Mouse (Mus musculus) midbrain, embryonic 10.5 days (tissue): ENCODE measurements around the gene Traf3ip1. TPM values are rescaled to one million over a fixed set of nuclear protein-coding genes. Genes with fewer than 3 reads are reported as not detected.

Source experiments
- DNase-seq: peaks from one replicate; pipeline ENCODE4 v3.0.0-alpha.2; 2017; ENCODE audit warnings: low spot score
- H3K27ac ChIP-seq: fragments of 300-500 bp; sonication (generic); replicated peaks from 2 replicates; pipeline ENCODE4 v1.5.1; 2016; ENCODE audit warnings: mild to moderate bottlenecking
- H3K27me3 ChIP-seq: fragments of 300-500 bp; sonication (generic); 2 replicates; pipeline ENCODE4 v1.6.1; 2016; ENCODE audit warnings: low read depth, mild to moderate bottlenecking; ENCODE audit not compliant: poor library complexity, severe bottlenecking
- H3K36me3 ChIP-seq: fragments of 300-500 bp; sonication (generic); 2 replicates; pipeline ENCODE4 v1.6.1; 2016; ENCODE audit warnings: mild to moderate bottlenecking, moderate library complexity
- H3K4me1 ChIP-seq: fragments of 300-500 bp; sonication (generic); 2 replicates; pipeline ENCODE4 v1.6.1; 2016
- H3K4me3 ChIP-seq: fragments of 300-500 bp; sonication (generic); 2 replicates; pipeline ENCODE4 v1.5.1; 2016; ENCODE audit warnings: mild to moderate bottlenecking, moderate library complexity
- H3K9me3 ChIP-seq: fragments of 300-500 bp; sonication (generic); replicated peaks from 2 replicates; pipeline ENCODE4 v1.6.1; 2016; ENCODE audit warnings: mild to moderate bottlenecking
- WGBS: fragments of 180-500 bp; shearing (Covaris S2); methylation state at CpG from one replicate; pipeline ENCODE4 v1.1.7; 2016; 5-methylcytosine and 5-hydroxymethylcytosine counted together
- polyA plus RNA-seq: library from polyadenylated mRNA; unstranded; fragments of >200 nt; fragmentation: Nextera tagmentation; extraction: Ambion mirVana; gene quantifications from 2 replicates; pipeline ENCODE4 v1.2.1, GENCODE M21; 2016

The Traf3ip1 gene
- polyA plus RNA-seq = 10.5 and 12.9 TPM in 2 replicates

- peaks cover 13% of the 10 kb centered on the region for H3K27me3 ChIP-seq
- H3K36me3 ChIP-seq = peaks cover 10% of the 10 kb centered on the region
- H3K9me3 ChIP-seq = no peaks in the 10 kb centered on the region
- WGBS = under 1% methylated on average over 79 of the region's 79 CpGs
- peaks cover 22% of the 10 kb centered on the region for H3K4me1 ChIP-seq
- peak; percentile 93 for DNase-seq
- H3K4me3 ChIP-seq = peak within 1 kb of the TSS; percentile 86
- H3K27ac ChIP-seq = peak within 1 kb of the TSS; percentile 85
These were observed at the start of gene Traf3ip1 for GRCm38 (mm10) chr1:91494457-91495140. Gene Traf3ip1, plus strand, starts transcription at chr1:91494647.

DNA sequence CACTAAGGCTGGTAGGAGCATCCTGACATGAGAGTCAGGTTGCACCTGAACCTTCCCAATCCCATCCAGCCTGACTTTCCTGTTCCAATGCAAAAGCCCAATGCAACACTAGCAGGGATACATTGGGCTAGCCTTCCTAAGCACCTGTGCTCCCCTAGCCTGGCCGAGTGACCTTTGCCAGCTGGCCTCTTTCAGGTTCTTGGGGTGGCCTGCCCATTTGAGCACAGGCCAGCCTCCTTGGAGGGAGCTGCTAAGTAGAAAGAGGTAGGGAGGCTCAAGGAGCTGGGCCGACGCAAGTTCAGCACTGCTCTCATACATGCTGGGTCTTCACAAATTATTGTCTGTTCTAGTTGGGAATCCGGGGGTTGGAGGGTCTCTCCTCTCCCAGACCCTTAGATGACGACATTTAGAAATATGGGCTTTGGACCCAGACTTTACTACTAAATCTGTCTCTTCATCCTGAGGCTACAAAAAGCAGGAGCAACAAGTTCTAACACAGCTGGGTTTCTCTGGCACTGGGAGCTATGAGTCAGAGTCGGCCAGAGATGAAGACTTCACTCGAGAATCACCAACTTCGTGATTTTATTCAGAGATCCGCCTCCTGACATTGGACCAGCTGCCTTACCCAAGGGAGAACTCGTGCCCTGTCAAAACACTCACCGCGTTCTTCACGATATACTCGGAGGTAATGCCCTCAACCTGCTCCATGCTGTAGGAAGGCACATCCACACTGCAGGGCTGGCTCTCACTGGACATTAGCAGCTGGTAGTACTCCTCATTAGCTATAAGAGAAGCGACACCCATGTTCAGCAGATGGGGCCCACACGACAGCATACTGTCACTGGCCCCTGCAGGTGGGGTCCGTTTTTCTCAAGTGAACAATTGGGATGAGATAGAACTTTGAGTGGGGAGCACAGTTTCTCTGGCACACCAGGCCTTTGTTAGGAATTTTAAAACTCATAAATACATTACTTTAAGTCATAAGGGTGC is 49.3 kb upstream of the Traf3ip1 start:
- no peaks in the 10 kb centered on the region for H3K27me3 ChIP-seq
- H3K4me3 ChIP-seq = no peak overlapping the region
- no peak overlapping the region for H3K27ac ChIP-seq
- peaks cover 11% of the 10 kb centered on the region for H3K4me1 ChIP-seq
- no peak for DNase-seq
- 94% methylated on average over 17 of the region's 17 CpGs for WGBS
- peaks cover 10% of the 10 kb centered on the region for H3K9me3 ChIP-seq
- peaks cover 32% of the 10 kb centered on the region for H3K36me3 ChIP-seq

GRCm38 (mm10) chr1:91446060-91446459 is 48.4 kb upstream of the Traf3ip1 start:
- peaks cover 32% of the 10 kb centered on the region for H3K36me3 ChIP-seq
- DNase-seq = no peak
- peaks cover 10% of the 10 kb centered on the region for H3K9me3 ChIP-seq
- no peak overlapping the region for H3K4me3 ChIP-seq
- peaks cover 11% of the 10 kb centered on the region for H3K4me1 ChIP-seq
- WGBS = 88% methylated on average over 8 of the region's 8 CpGs
- no peak overlapping the region for H3K27ac ChIP-seq
- H3K27me3 ChIP-seq = no peaks in the 10 kb centered on the region

DNA sequence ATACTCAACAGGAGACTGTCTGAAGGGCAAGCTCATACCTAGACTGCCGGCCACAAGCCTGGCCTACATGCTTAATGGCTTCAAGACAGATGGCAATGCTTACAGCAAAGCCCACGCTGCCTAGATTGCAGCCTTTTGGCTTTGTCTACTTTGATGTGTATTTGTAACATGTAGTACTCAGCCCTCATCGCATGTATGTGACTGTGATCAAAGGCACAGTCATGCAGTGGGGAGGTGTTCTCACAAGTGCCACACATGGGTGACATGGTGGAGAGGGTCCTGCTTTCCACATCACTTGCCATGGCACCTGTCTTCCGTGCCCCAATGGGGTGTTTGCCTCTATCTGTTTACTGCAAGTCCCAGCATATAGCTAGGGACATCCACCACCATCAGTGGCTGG is 47.9 kb upstream of the Traf3ip1 start:
- DNase-seq = no peak
- no peaks in the 10 kb centered on the region for H3K27me3 ChIP-seq
- WGBS = 94% methylated on average over 4 of the region's 4 CpGs

GRCm38 (mm10) chr1:91448688-91449087 is 45.8 kb upstream of the Traf3ip1 start:
- WGBS = 94% methylated on average over 10 of the region's 10 CpGs
- H3K27me3 ChIP-seq = no peaks in the 10 kb centered on the region

More for the DNA sequence above, 47.9 kb upstream of the Traf3ip1 start:
- H3K9me3 ChIP-seq = peaks cover 10% of the 10 kb centered on the region
- peaks cover 11% of the 10 kb centered on the region for H3K4me1 ChIP-seq
- H3K27ac ChIP-seq = no peak overlapping the region
- peaks cover 32% of the 10 kb centered on the region for H3K36me3 ChIP-seq
- H3K4me3 ChIP-seq = no peak overlapping the region

GRCm38 (mm10) chr1:91450851-91451250 is 43.6 kb upstream of the Traf3ip1 start:
- Histone ChIP-seq H3K4me1 (peaks cover 29% of the 10 kb centered on the region), H3K27me3 (0 out of 2 replicates have a peak, but pooled peaks cover 7% of the 10 kb centered on the region), H3K36me3 (peaks cover 32% of the 10 kb centered on the region), H3K27ac (no peak overlapping the region), H3K9me3 (peaks cover 10% of the 10 kb centered on the region), H3K4me3 (no peak overlapping the region)
- WGBS = 94% methylated on average over 5 of the region's 5 CpGs
- no peak for DNase-seq

More at GRCm38 (mm10) chr1:91448688-91449087, 45.8 kb upstream of the Traf3ip1 start:
- Histone ChIP-seq H3K27ac (no peak overlapping the region), H3K4me1 (peaks cover 8% of the 10 kb centered on the region), H3K36me3 (peaks cover 32% of the 10 kb centered on the region), H3K9me3 (peaks cover 10% of the 10 kb centered on the region), H3K4me3 (no peak overlapping the region)
- no peak for DNase-seq

GRCm38 (mm10) chr1:91451547-91452084 is 42.8 kb upstream of the Traf3ip1 start:
- Histone ChIP-seq H3K36me3 (peaks cover 31% of the 10 kb centered on the region), H3K9me3 (peaks cover 10% of the 10 kb centered on the region), H3K4me1 (peaks cover 37% of the 10 kb centered on the region), H3K27ac (peak overlapping the region; percentile 49), H3K4me3 (no peak overlapping the region), H3K27me3 (0 out of 2 replicates have a peak, but pooled peaks cover 7% of the 10 kb centered on the region)
- 77% methylated on average over 5 of the region's 5 CpGs for WGBS
- no peak for DNase-seq

DNA sequence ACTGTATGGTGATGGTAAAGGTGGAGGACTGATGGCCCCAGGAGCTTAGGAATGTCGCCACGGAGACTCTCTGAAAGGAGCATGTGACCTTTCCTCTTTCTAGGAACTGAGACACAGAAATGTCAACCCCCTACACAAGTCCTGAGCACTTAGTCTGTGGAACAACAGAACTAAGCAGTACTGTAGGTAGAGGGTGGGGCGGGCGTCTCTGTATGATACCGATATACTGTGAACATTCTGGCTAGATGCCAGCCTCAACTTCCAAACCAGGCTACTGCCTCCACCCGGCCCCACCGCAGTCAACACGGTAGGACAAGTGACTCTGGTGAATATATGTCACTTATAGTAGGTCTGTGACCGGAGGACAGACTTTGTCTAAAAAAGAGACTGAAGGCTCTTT is 40.5 kb upstream of the Traf3ip1 start:
- Histone ChIP-seq H3K27ac (no peak overlapping the region), H3K4me1 (peaks cover 60% of the 10 kb centered on the region), H3K4me3 (no peak overlapping the region), H3K27me3 (peaks cover 23% of the 10 kb centered on the region), H3K36me3 (peaks cover 8% of the 10 kb centered on the region), H3K9me3 (no peaks in the 10 kb centered on the region)
- DNase-seq = no peak
- 90% methylated on average over 9 of the region's 9 CpGs for WGBS

DNA sequence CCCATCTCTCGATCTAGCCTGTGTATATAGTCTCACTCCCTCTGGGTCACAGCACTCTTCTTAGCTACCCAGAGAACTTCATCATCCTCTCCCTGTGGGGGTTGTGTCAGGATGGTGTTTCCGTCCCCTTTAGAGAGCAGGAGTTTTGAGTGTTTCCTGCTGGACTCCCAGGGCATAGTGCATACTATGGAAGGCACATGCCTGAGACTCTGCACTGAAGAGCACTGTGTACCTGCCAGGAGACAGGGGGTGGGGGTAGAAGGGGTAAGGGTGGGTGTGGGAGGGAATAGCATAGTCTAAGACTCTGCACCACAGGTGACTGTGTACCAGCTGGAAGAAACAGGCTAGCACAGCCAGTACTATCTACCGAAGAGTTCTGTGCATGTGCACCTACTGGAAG is 40.1 kb upstream of the Traf3ip1 start:
- H3K27ac ChIP-seq = peak overlapping the region; percentile 81; the same call in 1 of the 2 replicates
- H3K9me3 ChIP-seq = no peaks in the 10 kb centered on the region
- WGBS = 93% methylated on average over 3 of the region's 3 CpGs
- peaks cover 4% of the 10 kb centered on the region for H3K36me3 ChIP-seq
- no peak overlapping the region for H3K4me3 ChIP-seq
- DNase-seq = no peak
- H3K4me1 ChIP-seq = peaks cover 62% of the 10 kb centered on the region
- H3K27me3 ChIP-seq = peaks cover 23% of the 10 kb centered on the region

- H3K4me1 ChIP-seq = peaks cover 67% of the 10 kb centered on the region
- no peaks in the 10 kb centered on the region for H3K36me3 ChIP-seq
- no peaks in the 10 kb centered on the region for H3K9me3 ChIP-seq
- DNase-seq = no peak
- peak overlapping the region; percentile 81 for H3K27ac ChIP-seq
- WGBS = 92% methylated on average over 3 of the region's 3 CpGs
- H3K4me3 ChIP-seq = no peak overlapping the region
- peaks cover 23% of the 10 kb centered on the region for H3K27me3 ChIP-seq
These were observed 39.5 kb upstream of the Traf3ip1 start for GRCm38 (mm10) chr1:91454927-91455326.

DNA sequence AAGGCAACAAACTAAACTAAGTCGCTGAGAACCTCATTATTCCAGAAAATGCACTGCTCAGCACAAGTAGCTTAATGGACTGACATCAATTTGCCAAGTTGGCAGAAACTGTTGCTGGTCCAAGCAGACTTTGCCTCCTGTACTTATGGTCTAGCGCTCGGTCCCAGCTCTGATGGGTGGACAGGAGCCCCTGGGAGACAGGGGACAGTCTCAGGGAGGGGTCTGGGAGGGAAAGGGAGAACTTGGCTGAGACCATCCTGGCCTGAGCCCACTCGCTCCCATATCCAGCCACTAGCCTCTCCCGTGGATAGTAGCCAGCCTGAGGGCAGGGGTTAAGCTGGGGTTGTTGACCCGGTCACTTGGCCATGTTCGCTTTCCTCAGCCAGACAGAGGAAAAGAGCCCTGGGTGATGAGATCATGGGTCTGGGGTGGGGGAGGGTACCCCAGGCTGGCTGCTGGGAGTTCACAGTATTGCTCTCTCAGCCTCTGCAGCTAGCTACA is 38.7 kb upstream of the Traf3ip1 start:
- Histone ChIP-seq H3K4me1 (peaks cover 75% of the 10 kb centered on the region), H3K9me3 (no peaks in the 10 kb centered on the region), H3K27me3 (peaks cover 27% of the 10 kb centered on the region), H3K36me3 (no peaks in the 10 kb centered on the region), H3K4me3 (peak overlapping the region; percentile 31), H3K27ac (peak overlapping the region; percentile 81)
- 37% methylated on average over 7 of the region's 7 CpGs for WGBS
- peak; percentile 70 for DNase-seq

DNA sequence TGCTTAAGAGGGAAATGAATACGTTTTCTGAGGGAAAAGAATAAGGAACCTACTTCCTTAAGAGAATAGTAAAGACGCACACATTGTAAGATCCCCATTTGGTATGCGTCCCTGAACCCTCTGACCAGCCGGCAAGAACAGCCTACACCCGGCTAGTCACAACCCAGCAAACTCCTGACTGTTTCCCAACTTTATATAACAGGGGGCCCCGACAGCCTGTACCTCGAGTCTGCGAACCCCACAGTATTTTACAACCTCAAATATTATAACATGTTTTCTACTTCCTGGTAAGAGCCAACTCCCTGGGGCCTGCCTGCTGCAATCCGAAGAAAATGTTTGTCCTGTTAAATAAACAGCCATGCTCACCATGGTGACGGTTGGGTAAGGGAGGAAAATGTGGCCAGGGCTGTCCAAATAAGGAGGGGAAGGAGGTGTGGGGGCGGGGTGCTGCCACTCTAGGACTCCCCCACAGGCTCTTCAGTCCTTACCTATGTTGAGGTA is 38.1 kb upstream of the Traf3ip1 start:
- DNase-seq = peak; percentile 52
- peak overlapping the region; percentile 31 for H3K4me3 ChIP-seq
- 33% methylated on average over 11 of the region's 11 CpGs for WGBS
- H3K36me3 ChIP-seq = no peaks in the 10 kb centered on the region
- H3K27me3 ChIP-seq = peaks cover 29% of the 10 kb centered on the region
- H3K4me1 ChIP-seq = peaks cover 76% of the 10 kb centered on the region
- peak overlapping the region; percentile 81 for H3K27ac ChIP-seq
- H3K9me3 ChIP-seq = no peaks in the 10 kb centered on the region
